Mouse (Mus musculus): Measurements from ENCODE around the gene Creg2. TPM values are rescaled to one million over a fixed set of nuclear protein-coding genes. Genes with fewer than 3 reads are reported as not detected.
A peak's percentile ranks its signal among the peaks of the same experiment; 100 is the strongest.

Creg2 gene
- polyA plus RNA-seq, 1 experiment, result 0.09 TPM

GRCm38 (mm10) chr1:39688573-39688972, 37.3 kb upstream of the Creg2 start:
- no peak for DNase-seq
- TF ChIP-seq POLR2A (IDR thresholded peaks at IDR 0.05; ENCODE audit: low read depth, low read length) (no peak), CTCF (conservative IDR thresholded peaks at IDR 0.05; ENCODE audit: insufficient read depth, insufficient read length, low read depth, low read length) (no peak)
- H3K36me3 ChIP-seq (ENCODE audit: control insufficient read depth, insufficient read depth, low read length), result no peaks in the 10 kb centered on the region
- H3K4me1 ChIP-seq (ENCODE audit: control insufficient read depth, insufficient read depth, low read length), result 0 out of 2 replicates have a peak, but pooled peaks cover 3% of the 10 kb centered on the region
- no peak overlapping the region for H3K27ac ChIP-seq (ENCODE audit: insufficient read depth, low read depth, low read length)
- 85% methylated on average over 6 of the region's 6 CpGs for WGBS
- no peak overlapping the region for H3K4me3 ChIP-seq (ENCODE audit: insufficient read depth, low read depth, low read length)
- no peaks in the 10 kb centered on the region for H3K27me3 ChIP-seq (replicated peaks; ENCODE audit: control insufficient read depth, insufficient read depth, low read length)

DNA sequence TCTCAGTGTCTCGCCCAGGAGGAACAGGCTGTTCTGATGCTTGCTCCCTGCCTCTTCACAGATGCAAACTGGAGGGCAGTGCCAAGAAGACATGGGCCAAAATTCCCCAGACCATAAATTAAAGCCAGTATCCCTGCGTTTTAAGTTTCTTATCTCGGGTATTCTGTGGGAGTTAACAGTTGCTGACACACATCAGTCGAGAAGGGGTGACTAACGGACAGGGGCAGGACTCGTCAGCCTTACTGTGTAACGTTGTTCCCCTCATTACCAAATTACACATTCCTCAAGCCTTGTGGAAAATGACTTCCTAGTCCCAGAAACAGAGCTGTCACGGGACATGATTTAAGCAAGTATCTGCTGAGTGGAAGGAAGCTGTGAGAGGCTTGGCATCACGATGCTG, 36.0 kb upstream of the Creg2 start:
- peak; percentile 19 for DNase-seq
- Histone ChIP-seq H3K36me3 (ENCODE audit: control insufficient read depth, insufficient read depth, low read length) (no peaks in the 10 kb centered on the region), H3K4me3 (ENCODE audit: insufficient read depth, low read depth, low read length) (no peak overlapping the region), H3K27me3 (replicated peaks; ENCODE audit: control insufficient read depth, insufficient read depth, low read length) (no peaks in the 10 kb centered on the region), H3K27ac (ENCODE audit: insufficient read depth, low read depth, low read length) (0 out of 2 replicates have a peak overlapping the region, but pooled peaks have one; percentile 6), H3K4me1 (ENCODE audit: control insufficient read depth, insufficient read depth, low read length) (0 out of 2 replicates have a peak, but pooled peaks cover 3% of the 10 kb centered on the region)
- TF ChIP-seq CTCF (conservative IDR thresholded peaks at IDR 0.05; ENCODE audit: insufficient read depth, insufficient read length, low read depth, low read length) (no peak), POLR2A (IDR thresholded peaks at IDR 0.05; ENCODE audit: low read depth, low read length) (no peak)
- WGBS, result 35% methylated on average over 9 of the region's 9 CpGs

DNA sequence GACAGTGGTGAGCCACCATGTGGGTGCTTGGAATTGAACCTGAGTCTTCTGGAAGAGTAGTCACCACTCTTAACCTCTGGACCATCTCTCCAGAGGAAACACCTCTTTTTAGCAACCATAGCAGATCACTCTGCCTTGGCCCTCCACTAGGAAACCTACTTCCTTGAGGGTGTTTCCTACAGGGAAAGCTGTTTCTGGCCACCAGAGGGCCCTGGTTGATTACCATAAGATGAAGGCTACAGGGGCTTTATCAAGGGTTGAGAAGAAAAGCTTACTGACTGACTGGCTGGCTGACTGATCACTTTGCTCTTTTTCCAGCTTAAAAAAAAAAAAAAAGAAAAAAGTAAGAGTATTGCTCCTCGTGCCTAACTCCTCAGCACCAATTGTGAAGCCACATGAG, 34.6 kb upstream of the Creg2 start:
- no peak overlapping the region for H3K27ac ChIP-seq (ENCODE audit: insufficient read depth, low read depth, low read length)
- no peaks in the 10 kb centered on the region for H3K36me3 ChIP-seq (ENCODE audit: control insufficient read depth, insufficient read depth, low read length)
- peak; percentile 87 for DNase-seq
- no peak overlapping the region for H3K4me3 ChIP-seq (ENCODE audit: insufficient read depth, low read depth, low read length)
- TF ChIP-seq POLR2A (IDR thresholded peaks at IDR 0.05; ENCODE audit: low read depth, low read length) (no peak), CTCF (conservative IDR thresholded peaks at IDR 0.05; ENCODE audit: insufficient read depth, insufficient read length, low read depth, low read length) (peak; percentile 57)
- no peaks in the 10 kb centered on the region for H3K27me3 ChIP-seq (replicated peaks; ENCODE audit: control insufficient read depth, insufficient read depth, low read length)
- H3K4me1 ChIP-seq (ENCODE audit: control insufficient read depth, insufficient read depth, low read length), result 0 out of 2 replicates have a peak, but pooled peaks cover 3% of the 10 kb centered on the region
- WGBS, result 11% methylated on average over 1 of the region's 1 CpGs

DNA sequence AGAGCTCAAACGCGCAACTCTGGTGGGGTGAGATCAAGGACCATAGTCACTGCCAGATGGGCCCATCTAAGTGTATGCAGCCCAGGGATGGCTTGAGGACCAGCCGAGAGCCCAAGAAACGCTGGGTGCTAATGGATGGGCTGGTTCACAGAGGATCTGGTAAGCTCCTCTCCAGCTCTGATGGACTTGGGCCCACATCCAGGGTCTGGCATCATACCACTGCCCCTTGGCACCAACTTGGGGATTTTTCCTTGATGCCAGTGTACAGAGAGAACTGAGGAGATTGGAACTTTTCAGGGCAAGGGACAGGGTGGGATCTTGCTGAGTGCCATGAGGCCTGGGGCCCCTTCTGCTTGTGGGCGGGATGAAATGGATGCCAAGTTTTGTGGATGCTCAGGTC, 30.4 kb upstream of the Creg2 start:
- Histone ChIP-seq H3K27ac (ENCODE audit: insufficient read depth, low read depth, low read length) (no peak overlapping the region), H3K36me3 (ENCODE audit: control insufficient read depth, insufficient read depth, low read length) (no peaks in the 10 kb centered on the region), H3K27me3 (replicated peaks; ENCODE audit: control insufficient read depth, insufficient read depth, low read length) (no peaks in the 10 kb centered on the region), H3K4me1 (ENCODE audit: control insufficient read depth, insufficient read depth, low read length) (0 out of 2 replicates have a peak, but pooled peaks cover 2% of the 10 kb centered on the region), H3K4me3 (ENCODE audit: insufficient read depth, low read depth, low read length) (no peak overlapping the region)
- WGBS, result 86% methylated on average over 5 of the region's 5 CpGs
- no peak for DNase-seq
- TF ChIP-seq CTCF (conservative IDR thresholded peaks at IDR 0.05; ENCODE audit: insufficient read depth, insufficient read length, low read depth, low read length), result no peak
- no peak for TF ChIP-seq POLR2A (IDR thresholded peaks at IDR 0.05; ENCODE audit: low read depth, low read length)

- no peaks in the 10 kb centered on the region for H3K36me3 ChIP-seq (ENCODE audit: control insufficient read depth, insufficient read depth, low read length)
- 80% methylated on average over 6 of the region's 6 CpGs for WGBS
- no peak overlapping the region for H3K27ac ChIP-seq (ENCODE audit: insufficient read depth, low read depth, low read length)
- H3K27me3 ChIP-seq (replicated peaks; ENCODE audit: control insufficient read depth, insufficient read depth, low read length), result no peaks in the 10 kb centered on the region
- H3K4me1 ChIP-seq (ENCODE audit: control insufficient read depth, insufficient read depth, low read length), result no peaks in the 10 kb centered on the region
- TF ChIP-seq POLR2A (IDR thresholded peaks at IDR 0.05; ENCODE audit: low read depth, low read length), result no peak
- TF ChIP-seq CTCF (conservative IDR thresholded peaks at IDR 0.05; ENCODE audit: insufficient read depth, insufficient read length, low read depth, low read length), result peak; percentile 59
- no peak for DNase-seq
- no peak overlapping the region for H3K4me3 ChIP-seq (ENCODE audit: insufficient read depth, low read depth, low read length)
These were observed 29.3 kb upstream of the Creg2 start for GRCm38 (mm10) chr1:39680546-39680945.

GRCm38 (mm10) chr1:39678883-39679282, 27.6 kb upstream of the Creg2 start:
- 75% methylated on average over 8 of the region's 8 CpGs for WGBS
- Histone ChIP-seq H3K36me3 (ENCODE audit: control insufficient read depth, insufficient read depth, low read length) (no peaks in the 10 kb centered on the region), H3K4me1 (ENCODE audit: control insufficient read depth, insufficient read depth, low read length) (no peaks in the 10 kb centered on the region), H3K4me3 (ENCODE audit: insufficient read depth, low read depth, low read length) (no peak overlapping the region), H3K27me3 (replicated peaks; ENCODE audit: control insufficient read depth, insufficient read depth, low read length) (no peaks in the 10 kb centered on the region), H3K27ac (ENCODE audit: insufficient read depth, low read depth, low read length) (no peak overlapping the region)
- no peak for DNase-seq
- no peak for TF ChIP-seq CTCF (conservative IDR thresholded peaks at IDR 0.05; ENCODE audit: insufficient read depth, insufficient read length, low read depth, low read length)
- no peak for TF ChIP-seq POLR2A (IDR thresholded peaks at IDR 0.05; ENCODE audit: low read depth, low read length)

DNA sequence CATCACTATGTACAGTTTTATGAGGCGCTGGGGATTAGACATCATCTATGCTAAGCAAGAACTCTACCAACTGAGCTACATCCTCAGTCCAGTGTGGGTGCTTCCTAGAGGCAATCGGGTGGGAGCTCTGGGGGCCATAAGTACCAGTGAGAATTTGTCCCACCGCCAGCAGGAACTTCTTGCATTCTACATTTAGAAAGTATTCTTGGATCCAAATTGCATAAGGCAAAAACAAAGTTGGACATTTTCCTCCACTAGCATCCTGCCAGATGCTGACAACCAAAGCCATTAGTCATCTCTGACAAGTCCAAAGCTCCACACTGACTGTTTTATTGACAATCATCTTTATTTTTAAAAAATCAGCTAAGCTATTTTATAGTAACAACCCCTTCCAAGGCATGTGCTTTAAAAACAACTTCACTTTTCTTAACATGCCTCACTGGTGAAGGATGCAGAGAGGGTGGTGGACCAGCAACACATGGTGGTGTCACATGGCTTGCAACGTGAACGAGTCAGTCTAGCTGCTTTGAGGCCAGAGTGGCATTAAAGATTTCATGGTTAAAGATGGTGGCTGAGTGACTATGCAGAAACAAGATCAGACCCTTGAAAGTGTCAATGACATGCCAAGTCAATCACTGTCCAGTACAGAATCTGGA, 25.1 kb upstream of the Creg2 start:
- Histone ChIP-seq H3K27ac (ENCODE audit: insufficient read depth, low read depth, low read length) (no peak overlapping the region), H3K4me1 (ENCODE audit: control insufficient read depth, insufficient read depth, low read length) (no peaks in the 10 kb centered on the region), H3K4me3 (ENCODE audit: insufficient read depth, low read depth, low read length) (no peak overlapping the region), H3K36me3 (ENCODE audit: control insufficient read depth, insufficient read depth, low read length) (no peaks in the 10 kb centered on the region), H3K27me3 (replicated peaks; ENCODE audit: control insufficient read depth, insufficient read depth, low read length) (no peaks in the 10 kb centered on the region)
- DNase-seq, result no peak
- TF ChIP-seq CTCF (conservative IDR thresholded peaks at IDR 0.05; ENCODE audit: insufficient read depth, insufficient read length, low read depth, low read length), result no peak
- no peak for TF ChIP-seq POLR2A (IDR thresholded peaks at IDR 0.05; ENCODE audit: low read depth, low read length)
- 64% methylated on average over 5 of the region's 5 CpGs for WGBS

Data from kidney, adult 2 months (tissue).